Mouse (Mus musculus) forebrain, embryonic 10.5 days (tissue): ENCODE data around the gene Hsf2bp. TPM values are rescaled to one million over a fixed set of nuclear protein-coding genes. Genes with fewer than 3 reads are reported as not detected.

Experiments used
- DNase-seq: peaks from one replicate; pipeline ENCODE4 v3.0.0-alpha.2; 2017; ENCODE audit warnings: low spot score; ENCODE audit errors: extremely low spot score
- H3K27ac ChIP-seq: fragments of 300-500 bp; sonication (generic); 2 replicates; pipeline ENCODE4 v1.5.1; 2016; ENCODE audit warnings: mild to moderate bottlenecking
- H3K27me3 ChIP-seq: fragments of 300-500 bp; sonication (generic); 2 replicates; pipeline ENCODE4 v1.6.1; 2016; ENCODE audit warnings: mild to moderate bottlenecking; ENCODE audit not compliant: poor library complexity, severe bottlenecking
- H3K36me3 ChIP-seq: fragments of 300-500 bp; sonication (generic); replicated peaks from 2 replicates; pipeline ENCODE4 v1.6.1; 2016; ENCODE audit warnings: mild to moderate bottlenecking, moderate library complexity
- H3K4me1 ChIP-seq: fragments of 300-500 bp; sonication (generic); 2 replicates; pipeline ENCODE4 v1.6.1; 2016
- H3K4me3 ChIP-seq: fragments of 300-500 bp; sonication (generic); 2 replicates; pipeline ENCODE4 v1.5.1; 2016; ENCODE audit warnings: mild to moderate bottlenecking, moderate library complexity
- H3K9me3 ChIP-seq: fragments of 300-500 bp; sonication (generic); 2 replicates; pipeline ENCODE4 v1.6.1; 2016; ENCODE audit warnings: mild to moderate bottlenecking, moderate library complexity
- WGBS: fragments of 180-500 bp; shearing (Covaris S2); methylation state at CpG from one replicate; pipeline ENCODE4 v1.1.7; 2016; 5-methylcytosine and 5-hydroxymethylcytosine counted together
- polyA plus RNA-seq: library from polyadenylated mRNA; unstranded; fragments of >200 nt; fragmentation: Nextera tagmentation; extraction: Ambion mirVana; gene quantifications from 2 replicates; pipeline ENCODE4 v1.2.1, GENCODE M21; 2016

Hsf2bp gene
- polyA plus RNA-seq, 1 experiment from 2014 or later = 0.52 TPM

GRCm38 (mm10) chr17:31923310-31923970 lies 112.7 kb downstream of the Hsf2bp start:
- H3K27ac ChIP-seq = no peak overlapping the region; the same call in 1 of the 2 replicates
- no peak for DNase-seq
- H3K4me1 ChIP-seq = peaks cover 16% of the 10 kb centered on the region
- no peaks in the 10 kb centered on the region for H3K9me3 ChIP-seq
- H3K27me3 ChIP-seq = no peaks in the 10 kb centered on the region
- H3K36me3 ChIP-seq = no peaks in the 10 kb centered on the region
- WGBS = 85% methylated on average over 7 of the region's 7 CpGs
- no peak overlapping the region for H3K4me3 ChIP-seq

GRCm38 (mm10) chr17:31920589-31921190 lies 115.5 kb downstream of the Hsf2bp start:
- Histone ChIP-seq H3K9me3 (0 out of 2 replicates have a peak, but pooled peaks cover 2% of the 10 kb centered on the region), H3K4me1 (peaks cover 25% of the 10 kb centered on the region), H3K4me3 (no peak overlapping the region), H3K36me3 (no peaks in the 10 kb centered on the region), H3K27me3 (no peaks in the 10 kb centered on the region), H3K27ac (peak overlapping the region; percentile 31; the same call in 1 of the 2 replicates)
- no peak for DNase-seq
- WGBS = 47% methylated on average over 9 of the region's 9 CpGs

- 0 out of 2 replicates have a peak, but pooled peaks cover 2% of the 10 kb centered on the region for H3K9me3 ChIP-seq
- H3K4me1 ChIP-seq = peaks cover 28% of the 10 kb centered on the region
- no peaks in the 10 kb centered on the region for H3K36me3 ChIP-seq
- DNase-seq = no peak
- H3K27me3 ChIP-seq = no peaks in the 10 kb centered on the region
- H3K4me3 ChIP-seq = no peak overlapping the region
- no peak overlapping the region; the same call in 1 of the 2 replicates for H3K27ac ChIP-seq
- 89% methylated on average over 7 of the region's 7 CpGs for WGBS
Observed at GRCm38 (mm10) chr17:31919599-31919998, 116.5 kb downstream of the Hsf2bp start.

GRCm38 (mm10) chr17:31918374-31918773 lies 117.8 kb downstream of the Hsf2bp start:
- no peaks in the 10 kb centered on the region for H3K27me3 ChIP-seq
- no peaks in the 10 kb centered on the region for H3K36me3 ChIP-seq
- H3K4me3 ChIP-seq = no peak overlapping the region
- H3K4me1 ChIP-seq = peaks cover 29% of the 10 kb centered on the region
- H3K27ac ChIP-seq = no peak overlapping the region
- 95% methylated on average over 8 of the region's 8 CpGs for WGBS
- H3K9me3 ChIP-seq = 0 out of 2 replicates have a peak, but pooled peaks cover 2% of the 10 kb centered on the region
- no peak for DNase-seq

GRCm38 (mm10) chr17:31916461-31916775 lies 119.7 kb downstream of the Hsf2bp start:
- H3K9me3 ChIP-seq = 0 out of 2 replicates have a peak, but pooled peaks cover 2% of the 10 kb centered on the region
- DNase-seq = no peak
- H3K36me3 ChIP-seq = no peaks in the 10 kb centered on the region
- H3K4me1 ChIP-seq = peaks cover 41% of the 10 kb centered on the region
- WGBS = 87% methylated on average over 6 of the region's 6 CpGs
- H3K4me3 ChIP-seq = no peak overlapping the region
- peak overlapping the region; percentile 40; the same call in 1 of the 2 replicates for H3K27ac ChIP-seq
- no peaks in the 10 kb centered on the region for H3K27me3 ChIP-seq

- no peak for DNase-seq
- no peaks in the 10 kb centered on the region for H3K36me3 ChIP-seq
- peak overlapping the region; percentile 40; the same call in 1 of the 2 replicates for H3K27ac ChIP-seq
- no peaks in the 10 kb centered on the region for H3K27me3 ChIP-seq
- 0 out of 2 replicates have a peak, but pooled peaks cover 2% of the 10 kb centered on the region for H3K9me3 ChIP-seq
- peaks cover 37% of the 10 kb centered on the region for H3K4me1 ChIP-seq
- no peak overlapping the region for H3K4me3 ChIP-seq
- WGBS = 85% methylated on average over 18 of the region's 18 CpGs
Observed at GRCm38 (mm10) chr17:31915756-31916460, 120.2 kb downstream of the Hsf2bp start.

GRCm38 (mm10) chr17:31914323-31914722 lies 121.8 kb downstream of the Hsf2bp start:
- DNase-seq = no peak
- H3K36me3 ChIP-seq = no peaks in the 10 kb centered on the region
- H3K9me3 ChIP-seq = 0 out of 2 replicates have a peak, but pooled peaks cover 2% of the 10 kb centered on the region
- 90% methylated on average over 5 of the region's 5 CpGs for WGBS
- peaks cover 27% of the 10 kb centered on the region for H3K4me1 ChIP-seq
- H3K4me3 ChIP-seq = no peak overlapping the region
- no peaks in the 10 kb centered on the region for H3K27me3 ChIP-seq
- H3K27ac ChIP-seq = no peak overlapping the region

GRCm38 (mm10) chr17:31912881-31913662 lies 123.1 kb downstream of the Hsf2bp start:
- no peak overlapping the region for H3K4me3 ChIP-seq
- no peaks in the 10 kb centered on the region for H3K27me3 ChIP-seq
- H3K9me3 ChIP-seq = 0 out of 2 replicates have a peak, but pooled peaks cover 2% of the 10 kb centered on the region
- DNase-seq = no peak
- no peaks in the 10 kb centered on the region for H3K36me3 ChIP-seq
- WGBS = 69% methylated on average over 18 of the region's 18 CpGs
- peak overlapping the region; percentile 52 for H3K27ac ChIP-seq
- H3K4me1 ChIP-seq = peaks cover 27% of the 10 kb centered on the region

- no peaks in the 10 kb centered on the region for H3K9me3 ChIP-seq
- H3K4me1 ChIP-seq = peaks cover 27% of the 10 kb centered on the region
- H3K27me3 ChIP-seq = no peaks in the 10 kb centered on the region
- WGBS = 90% methylated on average over 16 of the region's 16 CpGs
- H3K4me3 ChIP-seq = no peak overlapping the region
- DNase-seq = no peak
- H3K36me3 ChIP-seq = no peaks in the 10 kb centered on the region
- peak overlapping the region; percentile 52; the same call in 1 of the 2 replicates for H3K27ac ChIP-seq
Observed at GRCm38 (mm10) chr17:31912387-31912786, 123.8 kb downstream of the Hsf2bp start.

- peaks cover 18% of the 10 kb centered on the region for H3K4me1 ChIP-seq
- WGBS = 91% methylated on average over 2 of the region's 2 CpGs
- H3K27me3 ChIP-seq = no peaks in the 10 kb centered on the region
- no peak overlapping the region for H3K27ac ChIP-seq
- no peak for DNase-seq
- H3K4me3 ChIP-seq = no peak overlapping the region
- no peaks in the 10 kb centered on the region for H3K9me3 ChIP-seq
- no peaks in the 10 kb centered on the region for H3K36me3 ChIP-seq
Observed at GRCm38 (mm10) chr17:31908966-31909365, 127.2 kb downstream of the Hsf2bp start.

- Histone ChIP-seq H3K27ac (peak overlapping the region; percentile 51), H3K9me3 (no peaks in the 10 kb centered on the region), H3K4me1 (0 out of 2 replicates have a peak, but pooled peaks cover 3% of the 10 kb centered on the region), H3K36me3 (no peaks in the 10 kb centered on the region), H3K4me3 (no peak overlapping the region), H3K27me3 (no peaks in the 10 kb centered on the region)
- no peak for DNase-seq
- WGBS = 86% methylated on average over 3 of the region's 3 CpGs
Observed at GRCm38 (mm10) chr17:31906441-31906840, 129.7 kb downstream of the Hsf2bp start.

- WGBS = 73% methylated on average over 10 of the region's 10 CpGs
- H3K36me3 ChIP-seq = no peaks in the 10 kb centered on the region
- H3K4me1 ChIP-seq = 0 out of 2 replicates have a peak, but pooled peaks cover 3% of the 10 kb centered on the region
- no peak overlapping the region for H3K4me3 ChIP-seq
- DNase-seq = no peak
- no peaks in the 10 kb centered on the region for H3K27me3 ChIP-seq
- H3K9me3 ChIP-seq = no peaks in the 10 kb centered on the region
- H3K27ac ChIP-seq = peak overlapping the region; percentile 51
Observed at GRCm38 (mm10) chr17:31905791-31906211, 130.3 kb downstream of the Hsf2bp start.
